Mouse (Mus musculus) R1 (cell line): Measurements from ENCODE around the gene Srrm1.
"Not testable (repeated sequence)": the region's sequence is repeated elsewhere in the genome, so short reads cannot be mapped to it uniquely, and the experiment has no call there.

ENCODE experiments used
- DNase-seq: peaks from one replicate; pipeline ENCODE4 v3.0.0-alpha.2; 2018; ENCODE audit warnings: low read depth, low spot score

The Srrm1 gene

GRCm38 (mm10) chr4:135353066-135353793, at the start of gene Srrm1:
TSS of gene Srrm1 (minus strand) at chr4:135353321.
- peak; percentile 99 for DNase-seq

GRCm38 (mm10) chr4:135401881-135402280, 48.8 kb upstream of the Srrm1 start:
- DNase-seq = peak; percentile 51

DNA sequence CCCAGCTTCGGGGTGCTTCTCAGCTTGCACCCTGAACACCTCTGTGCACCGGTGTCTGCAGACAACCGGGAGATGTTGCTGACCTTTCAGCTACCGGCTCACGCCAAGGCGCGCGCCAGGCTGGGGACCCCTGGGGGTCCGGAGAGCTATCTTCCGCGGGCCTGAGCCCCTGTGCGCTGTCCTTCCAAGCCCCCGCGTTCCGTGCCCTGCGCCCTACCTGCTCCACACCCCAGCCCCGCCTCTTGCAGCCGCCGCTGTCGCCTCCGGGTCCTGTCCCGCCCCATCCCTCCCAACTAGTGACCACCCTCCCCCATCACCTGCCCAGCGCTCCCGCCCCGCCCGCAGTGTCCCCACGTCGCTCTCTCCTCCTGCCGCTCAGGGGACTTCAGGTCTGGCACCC, 44.9 kb upstream of the Srrm1 start, which contains the start of gene Ncmap:
Ncmap (minus strand) TSS at position 237 of the 400 bp plus-strand sequence.
- DNase-seq = no peak

- peak; percentile 33 for DNase-seq
Measured at GRCm38 (mm10) chr4:135397551-135397950, 44.4 kb upstream of the Srrm1 start.

- peak; percentile 57 for DNase-seq
Measured at GRCm38 (mm10) chr4:135396303-135396702, 43.2 kb upstream of the Srrm1 start.

- no peak for DNase-seq
Measured at GRCm38 (mm10) chr4:135395375-135395774, 42.3 kb upstream of the Srrm1 start.

DNA sequence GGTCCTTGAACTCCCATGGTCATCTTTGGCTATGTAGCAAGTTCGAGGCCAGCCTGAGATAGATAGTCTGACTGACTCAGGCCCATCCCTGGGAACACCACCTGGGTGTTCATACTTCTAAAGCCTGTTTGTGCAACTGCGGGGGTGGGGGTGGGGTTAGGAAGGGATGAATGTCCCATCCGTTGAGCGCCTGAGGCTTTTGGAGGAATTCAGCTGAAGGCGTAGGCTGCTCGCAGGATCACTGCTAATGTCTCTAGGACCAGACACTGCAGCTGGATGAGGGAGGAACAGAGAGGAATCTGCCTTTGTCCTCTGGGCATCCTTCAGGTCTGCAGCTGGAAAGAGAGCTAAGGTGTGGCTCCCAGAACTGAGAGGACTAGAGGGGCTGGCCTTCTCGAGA, 41.5 kb upstream of the Srrm1 start:
- DNase-seq = peak; percentile 40

DNA sequence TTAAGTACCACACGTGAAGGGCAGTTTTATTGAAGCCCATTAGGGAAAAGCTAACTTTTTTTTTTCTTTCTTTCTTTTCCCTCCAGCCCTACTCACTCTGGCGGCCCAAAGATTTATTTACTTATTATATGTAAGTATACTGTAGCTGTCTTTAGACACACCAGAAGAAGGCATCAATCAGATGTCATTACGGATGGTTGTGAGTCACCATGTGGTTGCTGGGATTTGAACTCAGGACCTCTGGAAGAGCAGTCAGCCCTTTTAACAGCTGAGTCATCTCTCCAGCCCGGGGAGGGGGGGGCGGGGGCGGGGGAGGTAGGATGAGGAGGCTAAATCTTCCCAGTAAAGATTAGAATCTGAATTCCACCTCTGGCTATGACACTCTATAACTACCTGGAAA, 40.3 kb upstream of the Srrm1 start:
- DNase-seq = no peak

GRCm38 (mm10) chr4:135392801-135393200, 39.7 kb upstream of the Srrm1 start:
- DNase-seq = peak; percentile 72

- DNase-seq = no peak
Measured at GRCm38 (mm10) chr4:135391014-135391413, 37.9 kb upstream of the Srrm1 start.

GRCm38 (mm10) chr4:135385614-135386013, 32.5 kb upstream of the Srrm1 start:
- no peak for DNase-seq

GRCm38 (mm10) chr4:135382316-135382715, 29.2 kb upstream of the Srrm1 start:
- DNase-seq = peak; percentile 87

- peak; percentile 95 for DNase-seq
Measured at GRCm38 (mm10) chr4:135381355-135381754, 28.2 kb upstream of the Srrm1 start.

- no peak for DNase-seq
Measured at GRCm38 (mm10) chr4:135377241-135377640, 24.1 kb upstream of the Srrm1 start.

DNA sequence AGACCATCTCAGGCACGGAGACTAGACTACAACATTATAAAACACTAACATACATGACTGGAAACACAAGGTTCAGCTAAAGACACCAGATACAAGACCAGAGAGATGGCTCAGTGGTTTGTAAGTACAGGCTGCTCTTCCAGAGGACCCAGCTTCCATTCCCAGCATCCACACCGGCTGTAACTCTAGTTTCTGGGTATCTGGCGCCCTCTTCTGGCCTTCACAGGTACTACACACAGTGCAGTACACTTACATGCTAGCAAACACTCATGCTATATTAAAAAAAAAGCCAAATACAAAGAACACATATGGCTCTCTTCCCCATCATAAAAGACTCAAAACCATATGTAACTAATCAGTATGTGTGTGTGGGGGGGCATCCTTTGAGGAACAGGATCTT, 22.3 kb upstream of the Srrm1 start:
- peak; percentile 77 for DNase-seq

DNA sequence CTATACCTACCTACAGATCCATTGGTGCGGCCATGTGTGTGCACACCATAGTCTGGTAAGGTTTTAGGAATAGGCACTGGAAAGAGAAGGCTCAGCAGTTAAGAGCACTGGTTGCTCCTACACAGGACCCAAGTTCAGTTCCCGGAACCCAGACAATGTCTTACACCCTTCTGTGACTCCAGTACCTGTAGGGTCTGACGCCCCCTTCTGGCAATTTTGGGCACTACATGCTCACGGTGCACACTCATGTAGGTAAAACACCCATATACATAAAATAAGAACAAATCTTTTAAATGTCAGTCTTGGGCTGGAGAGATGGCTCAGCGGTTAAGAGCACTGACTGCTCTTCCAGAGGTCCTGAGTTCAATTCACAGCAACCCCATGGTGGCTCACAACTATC, 20.2 kb upstream of the Srrm1 start:
- peak; percentile 81 for DNase-seq

DNA sequence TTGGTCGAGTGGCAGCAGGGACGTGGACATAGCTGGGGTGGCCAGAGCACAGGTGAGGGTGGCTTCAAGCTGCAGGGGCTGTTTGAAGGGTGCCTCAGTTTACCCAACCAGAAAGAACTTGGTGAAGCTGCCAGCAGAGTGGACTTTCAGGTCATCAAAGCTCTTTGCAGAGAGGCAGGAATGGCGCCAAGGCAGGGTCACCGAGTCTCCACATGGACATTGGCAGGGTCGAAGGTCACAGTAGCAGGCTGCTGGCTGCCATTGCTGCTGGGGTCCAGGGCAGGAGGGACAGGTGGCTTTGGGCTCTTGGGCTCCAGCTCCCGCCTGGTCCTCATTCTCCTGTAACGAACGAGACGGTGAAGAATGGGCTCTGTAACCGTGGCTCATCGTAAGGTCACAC, 17.3 kb upstream of the Srrm1 start:
- DNase-seq = no peak

DNA sequence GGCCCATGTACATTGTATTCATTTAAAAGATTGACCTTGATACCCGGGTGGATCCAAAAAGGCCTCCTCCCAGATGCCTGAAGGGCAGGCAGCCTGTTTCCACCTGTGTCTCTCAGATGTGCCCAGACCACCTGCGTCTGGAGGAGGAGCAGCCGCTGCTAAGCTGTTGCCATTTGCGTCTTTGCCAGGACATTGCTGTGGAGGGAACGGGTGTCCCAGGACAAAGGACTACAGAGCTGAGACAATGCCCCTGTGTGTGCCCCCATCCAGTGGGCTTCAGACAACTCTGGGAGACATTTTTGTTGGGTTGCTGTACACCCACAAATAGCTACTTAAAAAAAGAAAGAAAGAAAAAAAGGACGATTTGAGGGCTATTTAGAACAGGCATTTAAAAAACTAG, 9.7 kb upstream of the Srrm1 start:
- DNase-seq = no peak

DNA sequence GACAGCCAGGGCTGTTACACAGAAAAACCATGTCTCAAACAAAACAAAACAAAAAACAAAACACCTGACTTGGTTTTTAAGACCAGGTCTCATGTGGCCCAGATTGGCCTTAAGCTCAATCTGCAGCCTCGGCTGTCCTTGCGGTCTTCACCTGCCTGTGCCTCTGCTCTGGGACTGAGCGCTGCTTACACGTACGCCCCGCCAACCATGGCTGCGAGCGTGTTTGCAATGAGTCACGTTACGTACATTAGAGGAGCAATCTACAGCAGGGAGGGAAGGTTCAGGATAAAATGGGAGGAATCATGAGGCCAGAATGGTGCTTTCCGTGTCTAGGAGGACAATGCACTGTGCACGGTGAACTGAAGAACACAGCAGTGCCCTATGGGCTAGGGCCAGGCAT, 8.6 kb upstream of the Srrm1 start:
- DNase-seq = no peak

- DNase-seq = peak; percentile 82
Measured at GRCm38 (mm10) chr4:135358736-135359135, 5.6 kb upstream of the Srrm1 start.

DNA sequence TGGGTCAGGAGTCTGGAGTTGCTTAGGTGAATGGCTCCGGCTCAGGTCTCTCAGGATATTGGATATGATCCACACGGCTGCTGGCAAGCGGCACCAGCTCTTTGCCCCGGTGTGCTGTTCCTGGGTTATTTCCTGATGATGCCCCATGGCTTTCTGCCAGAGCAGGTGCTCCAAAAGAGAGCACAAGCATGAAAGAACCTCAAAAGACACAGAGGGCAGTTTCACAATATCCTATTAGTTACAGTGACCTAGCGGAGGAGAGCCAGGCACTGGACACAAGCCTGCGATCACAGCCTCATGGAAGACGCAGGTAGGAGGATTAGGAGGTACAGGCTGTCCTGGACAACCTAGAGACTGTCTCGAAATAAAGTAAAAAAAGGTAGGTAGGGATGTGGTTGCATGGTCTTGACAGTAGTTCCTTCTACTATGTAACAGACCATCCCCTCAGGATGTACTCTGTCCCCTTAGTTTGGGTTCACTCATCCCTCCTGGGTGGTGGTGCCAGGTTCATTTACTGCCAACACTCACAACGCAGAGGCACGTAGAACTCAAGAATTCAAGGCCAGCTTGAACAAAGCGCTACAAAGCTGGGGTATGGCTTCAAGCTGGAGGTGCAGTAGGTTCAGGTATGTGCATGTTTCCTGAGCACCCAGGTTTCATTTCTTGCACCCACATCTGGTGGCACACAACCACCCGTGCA, 4.2 kb upstream of the Srrm1 start:
- DNase-seq = no peak

DNA sequence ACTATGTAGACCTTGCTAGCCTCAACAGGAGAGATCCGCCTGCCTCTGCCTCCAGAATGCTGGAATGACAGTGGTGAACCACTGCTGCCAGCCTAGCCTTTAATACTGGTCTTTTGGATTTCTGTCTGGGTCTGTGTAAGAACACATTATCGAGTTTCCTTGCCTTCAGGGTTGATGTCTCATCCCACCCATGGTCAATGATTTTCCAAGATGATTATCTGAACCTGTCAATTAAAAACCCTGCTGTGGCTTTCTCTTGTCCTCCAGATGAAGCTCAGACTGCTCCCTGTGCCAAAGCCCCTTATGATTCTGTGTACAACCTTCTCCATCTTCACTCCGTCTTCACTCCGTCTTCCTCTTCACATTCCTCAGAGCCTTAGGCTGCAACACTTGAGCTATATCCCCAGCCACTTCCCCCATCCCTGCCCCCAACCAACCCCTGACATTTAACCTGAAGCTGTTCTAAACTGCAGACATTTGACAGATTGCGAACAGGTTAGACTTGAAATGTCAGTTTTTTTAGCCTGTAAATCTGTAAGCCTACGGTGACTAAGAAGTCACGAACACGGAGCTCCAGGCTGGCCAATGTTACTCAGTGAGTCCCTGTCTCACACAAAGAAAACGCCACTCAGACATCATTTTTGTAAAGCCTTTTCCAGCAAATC, 2.9 kb upstream of the Srrm1 start:
- no peak for DNase-seq

DNA sequence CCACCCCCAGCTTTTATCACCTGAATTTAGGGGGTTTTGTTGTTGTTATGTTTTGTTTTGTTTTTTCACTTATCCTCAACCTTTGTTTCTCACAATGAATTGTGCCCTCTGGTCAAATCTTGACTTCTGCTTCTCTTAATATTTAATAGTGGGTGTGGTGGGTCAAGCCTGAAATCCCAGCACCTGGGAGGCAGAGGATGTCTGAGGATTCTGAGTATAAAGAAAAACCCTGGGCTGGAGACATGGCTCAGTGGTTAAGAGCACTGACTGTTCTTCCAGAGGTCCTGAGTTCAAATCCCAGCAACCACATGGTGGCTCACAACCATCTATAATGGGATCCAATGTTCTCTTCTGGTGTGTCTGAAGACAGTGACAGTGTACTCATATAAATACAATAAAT, 1.6 kb upstream of the Srrm1 start:
- not testable (repeated sequence) for DNase-seq
